Mouse (Mus musculus) embryonic fibroblast, embryonic 13.5 days (primary cell): ENCODE measurements at regions not wholly inside any gene's neighbourhood (a gene's known extent, or its start where the extent isn't known, plus 50 kb on each side); places are given as distances from the start of the nearest gene placed in this dataset.

Source experiments
- H3K27ac ChIP-seq: 2 replicates; pipeline ENCODE4 v1.5.1; 2012; ENCODE audit warnings: low read length, control low read depth, inconsistent platforms; ENCODE audit not compliant: insufficient read depth
- H3K4me1 ChIP-seq: 2 replicates; pipeline ENCODE4 v1.6.1; 2011; ENCODE audit warnings: low read length; ENCODE audit not compliant: control insufficient read depth, insufficient read depth
- H3K4me3 ChIP-seq: 2 replicates; pipeline ENCODE4 v1.5.1; 2011; ENCODE audit warnings: mild to moderate bottlenecking, control low read depth, low read length; ENCODE audit not compliant: insufficient read depth
- CTCF ChIP-seq: IDR thresholded peaks from 2 replicates; pipeline ENCODE4 v1.5.1; 2011; ENCODE audit warnings: mild to moderate bottlenecking, control low read depth, low read length, moderate library complexity, borderline replicate concordance; ENCODE audit not compliant: insufficient read depth
- POLR2A ChIP-seq: IDR thresholded peaks from 2 replicates; pipeline ENCODE4 v1.6.1; 2011; ENCODE audit warnings: low read depth, mild to moderate bottlenecking, control low read depth, low read length, moderate library complexity

- H3K4me3 ChIP-seq: no peak overlapping the region
- no peak overlapping the region for H3K27ac ChIP-seq
- TF ChIP-seq CTCF (no peak), POLR2A (no peak)
Observed at GRCm38 (mm10) chr13:116028583-116028982, 280.9 kb downstream of the Isl1 start.

DNA sequence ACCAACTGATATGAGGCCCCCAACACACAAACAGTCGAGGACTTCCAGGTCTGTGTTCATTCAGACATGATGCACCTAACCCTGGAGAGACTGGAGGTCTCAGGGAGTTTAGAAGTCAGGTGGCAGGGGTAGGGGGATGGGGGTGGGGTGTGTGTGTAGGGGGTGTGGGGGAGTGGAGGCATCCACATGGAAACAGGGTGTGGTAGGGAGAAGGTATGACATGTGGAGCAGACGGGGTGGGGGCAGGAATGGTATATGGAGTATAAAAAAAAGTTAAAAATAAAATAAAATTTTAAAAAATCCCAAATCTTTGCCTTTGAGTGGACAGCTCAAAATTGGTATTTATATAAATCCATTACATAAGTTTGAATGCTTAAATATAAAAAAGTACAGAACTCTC lies 282.3 kb downstream of the Isl1 start:
- H3K27ac ChIP-seq: no peak overlapping the region
- TF ChIP-seq POLR2A (no peak), CTCF (no peak)

More at GRCm38 (mm10) chr13:116028583-116028982, 280.9 kb downstream of the Isl1 start:
- no peaks in the 10 kb centered on the region for H3K4me1 ChIP-seq

DNA sequence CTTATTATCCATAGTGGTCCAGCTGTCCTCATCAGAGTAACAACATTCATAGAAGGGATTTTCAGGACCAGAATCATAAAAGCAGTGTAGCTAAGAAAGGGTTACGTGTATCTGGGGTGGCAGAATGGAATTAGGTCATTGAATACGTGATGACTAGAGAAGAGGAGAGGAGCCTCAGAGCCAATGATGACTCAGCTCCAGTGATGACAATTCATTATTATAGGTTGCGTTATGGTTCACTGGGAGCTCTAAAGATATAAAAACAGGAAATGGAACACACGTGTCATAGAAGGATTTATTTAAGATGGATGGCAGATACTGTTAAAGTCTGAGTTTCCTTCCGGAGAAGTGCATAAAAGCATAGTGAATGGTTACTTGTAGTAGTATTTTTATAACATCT lies 291.6 kb downstream of the Isl1 start:
- no peak overlapping the region for H3K4me3 ChIP-seq
- no peak for TF ChIP-seq CTCF
- TF ChIP-seq POLR2A: no peak
- H3K4me1 ChIP-seq: no peaks in the 10 kb centered on the region

More for the DNA sequence above, 282.3 kb downstream of the Isl1 start:
- Histone ChIP-seq H3K4me1 (no peaks in the 10 kb centered on the region), H3K4me3 (no peak overlapping the region)

DNA sequence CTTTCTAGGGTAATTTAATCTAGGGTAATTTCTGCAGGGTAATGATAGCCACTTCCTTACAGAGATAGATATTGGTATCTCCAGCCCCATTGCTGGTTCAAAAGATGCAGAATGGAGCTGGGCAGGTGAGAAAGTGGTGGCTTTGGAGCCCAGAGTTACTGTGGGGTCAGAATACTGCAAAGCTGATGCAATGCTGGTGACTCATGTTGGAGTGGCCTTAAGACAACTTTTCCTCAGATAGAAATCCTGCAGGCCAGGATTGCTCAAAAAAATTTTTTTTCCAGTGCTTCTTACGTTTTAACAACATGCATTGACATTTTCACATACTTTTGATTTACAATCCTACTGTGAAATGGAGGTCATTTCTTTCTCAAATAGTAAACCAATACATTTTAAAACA lies 305.8 kb downstream of the Isl1 start:
- Histone ChIP-seq H3K4me1 (peaks cover 2% of the 10 kb centered on the region; the same call in 1 of the 2 replicates), H3K4me3 (no peak overlapping the region), H3K27ac (no peak overlapping the region)
- TF ChIP-seq CTCF (no peak), POLR2A (no peak)

More for the DNA sequence above, 291.6 kb downstream of the Isl1 start:
- H3K27ac ChIP-seq: no peak overlapping the region

DNA sequence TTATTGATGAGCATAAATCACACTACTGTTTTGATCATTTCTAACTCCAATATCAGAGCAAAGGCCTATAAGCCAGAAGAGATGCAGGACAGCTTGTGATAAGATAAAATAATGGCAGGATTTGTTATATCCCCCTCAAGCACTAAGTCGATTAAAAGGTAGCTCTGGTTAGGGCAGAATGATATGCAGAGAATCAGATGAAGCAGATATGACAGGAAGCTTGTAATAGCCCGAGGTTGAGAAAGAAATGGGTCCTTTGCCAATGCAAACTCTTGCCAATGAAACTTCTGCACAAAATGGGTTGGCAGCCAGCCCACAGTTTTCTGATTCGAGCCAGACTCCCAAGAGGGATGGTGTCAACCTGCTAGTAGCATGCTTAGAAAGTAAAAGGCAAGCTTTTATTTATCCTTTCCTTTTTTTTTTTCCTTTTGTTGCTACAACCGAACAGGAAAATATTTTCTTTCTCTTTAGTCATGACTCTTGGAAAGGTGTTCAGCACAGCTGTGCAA lies 307.0 kb downstream of the Isl1 start:
- TF ChIP-seq CTCF (no peak), POLR2A (no peak)
- Histone ChIP-seq H3K4me1 (peaks cover 2% of the 10 kb centered on the region; the same call in 1 of the 2 replicates), H3K27ac (no peak overlapping the region), H3K4me3 (no peak overlapping the region)

- Histone ChIP-seq H3K27ac (no peak overlapping the region), H3K4me1 (peaks cover 3% of the 10 kb centered on the region; the same call in 1 of the 2 replicates), H3K4me3 (no peak overlapping the region)
- TF ChIP-seq POLR2A: no peak
- TF ChIP-seq CTCF: no peak
Observed at GRCm38 (mm10) chr13:115990591-115990990, 318.9 kb downstream of the Isl1 start.

DNA sequence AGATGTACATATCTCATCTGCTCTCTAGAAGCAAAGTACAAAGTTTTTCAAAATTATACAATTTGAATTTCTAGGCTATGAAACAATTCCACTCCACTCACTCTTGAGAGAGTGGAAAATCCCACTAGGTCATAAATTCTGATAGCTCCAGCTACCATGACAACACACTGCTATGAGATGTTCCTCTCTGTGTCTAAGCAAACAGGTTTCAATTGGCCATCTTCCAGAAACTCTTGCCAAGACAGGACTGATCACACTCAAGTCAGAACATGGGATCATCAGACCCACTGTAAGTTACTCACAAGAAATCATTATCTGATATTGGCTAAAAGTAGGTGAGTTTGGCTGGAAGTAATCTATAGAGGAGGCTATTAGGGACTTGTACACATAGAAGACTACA lies 320.4 kb downstream of the Isl1 start:
- H3K4me1 ChIP-seq: peaks cover 3% of the 10 kb centered on the region; the same call in 1 of the 2 replicates
- H3K4me3 ChIP-seq: no peak overlapping the region
- TF ChIP-seq CTCF (no peak), POLR2A (no peak)
- no peak overlapping the region for H3K27ac ChIP-seq

GRCm38 (mm10) chr13:115986282-115986681 lies 323.2 kb downstream of the Isl1 start:
- Histone ChIP-seq H3K27ac (no peak overlapping the region), H3K4me3 (no peak overlapping the region), H3K4me1 (peaks cover 3% of the 10 kb centered on the region; the same call in 1 of the 2 replicates)
- no peak for TF ChIP-seq POLR2A
- TF ChIP-seq CTCF: no peak

DNA sequence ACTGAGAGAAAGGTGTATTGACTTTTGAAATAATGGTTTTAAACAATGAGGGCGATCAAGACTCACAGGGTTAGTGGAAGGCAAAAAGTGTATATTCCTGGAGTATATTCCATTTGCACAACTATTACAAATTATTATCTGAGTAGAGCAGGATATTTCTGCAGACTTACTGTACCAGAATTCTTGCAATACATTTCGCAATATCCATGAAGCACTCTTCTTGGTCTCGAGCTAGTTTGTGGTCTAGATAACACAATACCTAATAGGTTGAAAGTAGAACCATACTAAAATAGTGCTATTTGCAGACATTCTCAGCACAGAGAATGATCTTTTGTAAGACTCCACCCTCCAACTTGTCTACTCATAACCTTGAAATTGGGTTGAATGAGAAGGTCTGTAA lies 323.8 kb downstream of the Isl1 start:
- Histone ChIP-seq H3K27ac (no peak overlapping the region), H3K4me3 (no peak overlapping the region), H3K4me1 (peaks cover 3% of the 10 kb centered on the region; the same call in 1 of the 2 replicates)
- no peak for TF ChIP-seq CTCF
- TF ChIP-seq POLR2A: no peak

GRCm38 (mm10) chr13:115977890-115978203 lies 331.6 kb downstream of the Isl1 start:
- no peak overlapping the region for H3K27ac ChIP-seq

More at GRCm38 (mm10) chr13:115977890-115978203, 331.6 kb downstream of the Isl1 start:
- Histone ChIP-seq H3K4me1 (no peaks in the 10 kb centered on the region), H3K4me3 (no peak overlapping the region)
- no peak for TF ChIP-seq POLR2A
- no peak for TF ChIP-seq CTCF
